Mouse (Mus musculus) ES-E14 (cell line): ENCODE results near the gene Unc5cl.

Experiments
- CHD2 ChIP-seq: IDR thresholded peaks from 2 replicates; pipeline ENCODE4 v1.6.1; 2014; ENCODE audit warnings: mild to moderate bottlenecking, low read depth, low read length, inconsistent platforms
- HCFC1 ChIP-seq: IDR thresholded peaks from 2 replicates; pipeline ENCODE4 v1.6.1; 2012; ENCODE audit warnings: low read length, inconsistent platforms, borderline replicate concordance; ENCODE audit not compliant: insufficient read depth
- ZC3H11A ChIP-seq: IDR thresholded peaks from 2 replicates; pipeline ENCODE4 v1.6.1; 2012; ENCODE audit warnings: low read depth, mild to moderate bottlenecking, inconsistent platforms, low read length, borderline replicate concordance
- ZNF384 ChIP-seq: IDR thresholded peaks from 2 replicates; pipeline ENCODE4 v1.6.1; 2012; ENCODE audit warnings: low read depth, low read length, inconsistent platforms

- TF ChIP-seq ZNF384 = no peak
- TF ChIP-seq HCFC1 = no peak
- no peak for TF ChIP-seq CHD2
- TF ChIP-seq ZC3H11A = no peak
Observed at GRCm38 (mm10) chr17:48463391-48463790, 8.7 kb downstream of the Unc5cl start.
